Mouse (Mus musculus) mesoderm, embryonic 11.5 days (tissue): ENCODE measurements around the gene Gm10309.

ENCODE experiments used
- DNase-seq: peaks from one replicate; pipeline ENCODE4 v3.0.0-alpha.2; 2012; ENCODE audit warnings: low read depth, low spot score

Gene Gm10309

DNA sequence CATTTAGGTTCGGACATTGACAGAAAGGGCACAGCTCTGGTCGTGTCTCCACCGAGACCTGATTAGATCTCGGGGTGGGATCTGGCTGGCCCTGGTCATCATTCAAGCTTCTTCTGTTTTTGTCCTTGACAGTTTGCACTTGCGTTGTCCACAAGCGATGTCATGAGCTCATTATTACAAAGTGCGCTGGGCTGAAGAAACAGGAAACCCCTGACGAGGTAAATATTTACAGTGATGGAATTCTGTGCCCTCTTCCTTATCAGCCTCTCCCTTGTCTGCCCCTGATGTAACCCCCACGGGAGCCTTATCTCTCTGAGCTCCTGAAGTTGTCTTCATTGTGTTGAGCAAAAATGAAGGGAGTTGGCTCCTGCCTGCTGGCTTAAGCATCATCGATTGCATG is 28.4 kb downstream of the Gm10309 start:
- no peak for DNase-seq

DNA sequence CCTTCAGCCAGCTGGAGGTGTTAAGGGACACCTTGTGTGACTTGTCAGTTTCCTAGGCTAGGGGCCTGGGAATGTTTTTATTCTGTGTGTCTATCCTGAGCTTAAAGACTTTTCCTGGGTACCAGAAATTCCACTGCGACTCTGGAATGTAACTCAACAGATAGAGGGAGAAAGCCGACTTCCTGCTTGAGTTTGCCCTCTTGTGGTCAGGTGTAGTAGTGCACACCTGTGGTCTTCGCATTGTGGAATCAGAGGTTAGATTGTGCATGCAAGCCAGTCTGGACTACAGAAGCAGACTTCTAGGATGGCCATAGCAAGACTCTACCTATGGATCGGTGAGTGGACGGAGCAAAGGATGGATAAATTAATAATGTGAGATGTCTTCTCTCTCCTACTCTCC is 33.3 kb downstream of the Gm10309 start:
- DNase-seq: peak; percentile 47

DNA sequence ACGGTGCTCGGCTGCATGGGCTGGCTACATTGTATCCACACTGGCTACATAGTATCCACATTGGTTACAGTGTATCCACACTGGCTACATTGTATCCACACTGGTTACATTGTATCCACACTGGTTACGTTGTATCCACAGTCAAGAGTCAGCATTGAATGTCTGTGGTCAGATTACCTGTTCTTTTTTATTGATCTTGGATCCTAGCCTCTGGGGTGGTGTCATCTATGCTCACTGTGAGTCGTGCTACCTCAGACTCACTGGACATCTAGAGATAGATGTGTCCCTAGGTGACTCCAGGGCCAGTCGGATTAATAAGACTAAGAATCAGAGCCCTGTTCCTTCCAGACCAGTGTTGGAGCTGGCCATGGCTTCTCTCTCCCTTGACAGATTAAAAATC is 34.9 kb downstream of the Gm10309 start:
- no peak for DNase-seq

DNA sequence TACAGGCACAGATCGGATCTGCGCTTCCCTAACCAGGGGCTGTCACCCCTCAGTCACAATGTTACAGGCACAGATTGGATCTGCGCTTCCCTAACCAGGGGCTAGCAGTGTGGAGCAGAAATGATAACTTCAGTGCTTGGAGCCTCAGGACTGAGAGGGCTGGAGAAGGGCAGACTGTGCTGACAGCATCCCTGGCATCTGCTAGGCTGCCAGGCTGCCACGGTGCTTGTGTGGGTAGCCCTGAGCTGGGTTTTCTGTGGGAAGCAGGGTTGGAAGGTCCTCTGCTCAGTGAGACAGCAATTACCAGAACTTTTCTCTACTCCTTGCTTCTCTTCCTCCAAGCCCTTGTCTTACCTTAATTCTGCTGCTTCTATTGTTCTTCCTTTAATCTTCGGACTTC is 37.1 kb downstream of the Gm10309 start:
- no peak for DNase-seq

DNA sequence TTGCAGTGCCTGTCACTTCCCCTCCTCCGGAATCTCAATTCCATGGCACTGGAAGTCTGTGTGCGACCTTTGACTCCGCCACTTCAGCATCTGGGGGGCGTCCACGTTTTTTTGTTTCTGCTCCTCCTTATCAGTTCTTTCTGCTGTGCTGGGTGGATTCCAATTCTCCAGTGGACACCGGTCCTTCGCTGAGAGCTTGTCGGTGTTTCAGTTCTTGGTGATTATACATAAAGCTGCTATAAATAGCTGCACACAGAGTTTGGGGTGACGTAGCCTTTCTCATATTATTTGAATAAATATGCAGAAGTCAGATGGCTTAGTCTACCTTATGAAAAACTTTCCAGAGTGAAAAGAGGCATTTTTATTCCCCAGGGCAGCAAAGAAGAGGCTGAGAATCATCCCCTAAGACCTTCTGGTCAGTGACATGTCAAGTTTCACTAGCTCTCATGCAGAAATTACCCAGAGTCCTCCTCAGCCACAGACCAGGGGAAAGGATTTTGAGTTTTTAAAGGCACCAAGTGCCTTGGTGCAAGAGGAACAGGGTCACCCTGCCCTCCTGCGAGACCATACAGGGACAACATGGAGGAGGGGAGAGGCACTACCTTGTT is 37.6 kb downstream of the Gm10309 start:
- DNase-seq: no peak

DNA sequence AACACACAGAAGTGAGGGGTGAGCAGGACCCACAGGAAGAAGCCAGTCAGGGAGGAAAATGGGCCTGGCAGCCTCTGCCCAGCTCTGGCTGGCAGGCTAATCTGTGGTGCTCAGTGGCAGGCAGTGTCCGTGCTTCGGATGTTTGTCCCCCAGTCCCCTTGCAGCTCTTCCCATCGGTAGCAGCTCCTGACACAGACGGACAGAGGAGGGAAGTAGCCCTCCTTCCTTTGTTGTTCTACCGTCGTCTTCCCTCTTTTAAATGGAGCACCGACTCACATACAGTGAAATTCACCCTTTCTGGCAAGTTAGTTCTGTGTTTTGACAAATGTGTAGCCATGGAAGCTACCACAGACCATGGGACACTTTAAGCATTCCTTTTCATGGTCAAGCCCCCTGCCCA is 38.2 kb downstream of the Gm10309 start:
- DNase-seq: no peak

DNA sequence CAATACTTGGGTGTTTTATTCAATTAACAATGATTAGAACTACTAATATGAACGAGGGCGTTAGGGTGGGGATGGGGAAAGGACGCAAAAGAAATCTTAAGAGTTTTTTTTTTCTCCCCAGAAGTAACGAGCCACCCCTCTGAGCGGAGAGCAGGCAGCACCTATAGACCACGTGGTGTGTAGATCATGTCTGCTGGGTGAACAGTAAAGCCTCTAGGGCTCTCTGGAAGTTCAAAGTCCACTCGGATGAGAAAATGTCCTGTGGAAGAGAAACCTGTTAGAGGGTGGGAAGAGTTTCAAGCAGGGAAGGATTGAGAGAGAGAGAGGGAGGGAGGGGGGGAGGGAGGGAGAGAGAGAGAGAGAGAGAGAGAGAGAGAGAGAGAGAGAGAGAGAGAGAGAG is 38.6 kb downstream of the Gm10309 start:
- DNase-seq: no peak

DNA sequence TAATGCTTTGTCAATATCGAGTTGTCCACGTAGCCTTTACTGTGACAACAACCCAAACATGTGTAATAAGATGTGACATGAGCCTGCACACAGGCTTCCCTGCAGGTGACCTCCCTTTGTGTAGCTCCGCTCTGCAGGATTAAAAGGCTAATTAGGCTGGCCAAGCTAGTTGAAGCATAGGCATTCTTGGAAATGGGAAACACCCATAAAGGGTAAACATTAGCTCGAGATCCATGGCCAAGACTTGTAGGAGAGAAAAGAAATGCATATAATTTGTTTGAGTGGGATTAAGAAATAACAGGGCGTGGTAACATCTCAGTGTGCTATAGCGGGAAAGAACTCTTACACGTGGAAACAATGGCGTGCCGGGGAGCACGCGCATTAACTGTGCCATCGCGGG is 39.2 kb downstream of the Gm10309 start:
- DNase-seq: no peak

DNA sequence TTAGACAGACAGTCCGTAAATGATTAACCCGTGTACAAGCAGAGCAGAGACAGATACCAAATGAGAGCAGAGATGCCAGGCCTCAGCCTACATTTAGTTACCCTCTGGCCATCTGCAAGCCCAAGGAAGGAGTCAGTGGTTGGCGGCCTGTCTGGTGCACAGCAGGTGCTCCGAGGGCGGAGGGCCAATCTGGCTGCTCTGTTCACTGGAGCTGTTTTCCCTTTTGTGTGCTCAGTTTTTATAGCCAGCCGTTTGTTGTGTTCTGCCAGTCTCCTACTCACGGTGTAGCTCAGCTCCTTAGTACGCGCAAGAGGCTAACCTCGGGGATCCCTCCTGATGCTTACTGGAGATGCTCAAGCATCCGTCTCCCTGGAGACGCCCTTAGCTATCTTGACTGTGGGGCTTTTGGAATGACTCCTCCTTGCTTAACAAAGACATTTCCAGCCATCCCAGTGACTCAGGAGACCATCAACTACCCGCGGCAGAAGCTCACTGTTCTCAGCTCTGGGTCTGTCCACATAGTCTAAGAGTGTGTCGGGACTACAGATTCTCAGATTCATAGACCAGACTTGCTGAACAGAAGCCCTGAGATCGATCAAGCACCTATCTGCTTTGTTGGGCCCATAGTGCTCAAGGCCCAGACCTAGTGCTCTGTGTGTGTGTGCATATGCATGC is 40.2 kb downstream of the Gm10309 start:
- peak; percentile 46 for DNase-seq

DNA sequence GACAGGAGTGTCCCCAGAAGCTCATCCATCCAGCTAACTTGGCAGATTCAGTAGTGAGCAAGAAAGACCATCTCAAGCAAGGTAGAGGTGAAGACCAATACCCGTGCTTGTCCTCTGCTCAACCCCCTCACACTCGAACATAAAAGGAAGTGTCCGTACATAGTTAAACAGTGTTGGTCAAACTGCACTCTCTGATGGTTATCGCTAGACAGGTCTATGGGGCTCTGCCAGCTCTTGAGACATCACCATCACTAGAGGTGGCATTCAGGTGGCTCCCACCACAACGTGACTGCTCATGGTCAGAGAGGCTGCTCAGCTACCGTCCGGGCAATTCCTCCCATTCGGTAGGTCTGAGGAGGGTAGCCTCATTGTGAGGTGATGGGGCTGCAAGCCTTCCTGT is 40.8 kb downstream of the Gm10309 start:
- DNase-seq: no peak

DNA sequence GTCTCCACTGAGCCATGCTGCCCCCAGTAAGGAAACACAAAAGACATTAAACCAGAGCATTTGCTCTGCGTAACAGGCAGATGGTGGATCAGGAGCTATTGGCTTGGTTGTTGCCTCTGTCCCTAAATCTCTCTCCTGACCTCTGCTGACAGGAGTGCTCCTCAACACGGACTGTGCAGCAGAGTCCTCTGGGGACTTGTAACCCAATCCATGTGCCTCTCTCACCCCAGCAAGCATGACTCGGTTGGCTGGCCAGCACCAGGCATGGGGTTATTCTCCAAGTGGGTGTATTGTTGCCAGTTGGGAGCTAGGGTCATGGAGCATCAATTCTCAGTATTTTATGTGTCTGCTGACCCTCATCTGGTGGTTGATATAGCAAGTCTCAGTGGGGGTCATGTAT is 41.7 kb downstream of the Gm10309 start:
- DNase-seq: no peak

DNA sequence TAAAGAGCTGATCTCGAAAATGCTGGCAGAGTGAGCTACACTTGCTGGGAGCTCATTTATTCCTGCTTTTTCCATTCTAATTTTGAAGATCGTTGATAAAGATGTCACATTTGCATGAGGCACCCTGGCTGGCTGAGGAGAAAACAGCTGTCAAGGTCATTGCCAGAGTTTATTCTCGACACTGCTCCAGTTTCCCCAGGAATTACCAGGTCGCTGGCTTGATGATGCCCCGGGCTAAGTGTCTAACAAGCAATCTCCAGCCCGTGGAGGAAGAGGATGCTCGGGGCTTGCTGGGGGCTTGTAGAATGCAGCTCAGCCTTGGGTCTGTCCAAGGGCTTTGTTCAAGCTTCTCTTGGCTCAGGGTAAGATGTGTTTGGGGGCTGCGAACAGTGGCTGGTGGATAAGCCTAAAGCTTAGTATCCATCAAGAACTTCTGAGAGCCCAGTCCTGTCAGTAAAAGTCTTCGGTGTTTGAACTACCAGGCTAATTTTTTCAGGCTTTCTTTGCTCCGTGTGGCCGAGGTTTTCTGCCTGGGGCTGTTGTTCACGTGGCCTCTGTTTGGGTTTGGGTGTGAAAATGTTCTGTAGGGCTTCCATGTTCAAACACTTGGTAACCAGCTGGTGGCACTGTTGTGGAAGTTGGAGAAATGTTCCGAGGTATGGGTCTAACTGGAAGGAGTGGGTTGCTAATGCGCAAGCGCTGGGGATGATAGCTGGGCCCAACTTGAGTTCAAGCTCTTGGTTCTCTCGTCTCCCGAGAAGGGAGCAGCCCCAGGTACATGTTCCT is 44.2 kb downstream of the Gm10309 start:
- no peak for DNase-seq

DNA sequence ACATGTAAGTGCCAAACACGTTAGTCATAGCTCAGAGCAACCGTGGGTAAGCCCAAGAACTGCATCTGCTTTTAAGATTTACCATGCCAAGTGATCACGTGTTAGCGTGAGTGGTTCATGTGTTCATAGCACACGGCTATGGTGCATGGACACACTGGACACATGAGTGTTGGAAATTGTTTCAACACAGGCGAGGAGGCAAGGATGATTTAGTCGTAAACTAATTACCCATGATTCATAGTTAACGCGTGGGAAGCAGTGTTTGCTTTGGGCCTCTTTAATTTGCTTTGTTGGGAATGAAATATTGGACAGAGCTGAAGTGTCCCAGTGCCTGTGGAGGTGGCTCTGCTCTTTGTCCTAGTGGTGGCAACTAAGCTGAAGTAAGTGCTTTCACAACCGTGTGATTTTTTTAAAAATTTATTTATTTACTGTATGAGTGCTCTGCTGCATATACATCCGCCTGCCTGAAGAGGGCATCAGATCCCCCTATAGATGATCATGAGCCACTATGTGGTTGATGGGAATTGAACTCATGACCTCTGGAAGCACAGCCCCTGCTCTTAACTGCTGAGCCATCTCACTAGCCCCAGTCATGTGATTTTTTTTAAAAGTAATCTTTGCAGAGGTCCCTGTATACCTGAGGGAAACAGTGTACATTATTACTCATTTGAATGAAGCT is 46.6 kb downstream of the Gm10309 start:
- no peak for DNase-seq

DNA sequence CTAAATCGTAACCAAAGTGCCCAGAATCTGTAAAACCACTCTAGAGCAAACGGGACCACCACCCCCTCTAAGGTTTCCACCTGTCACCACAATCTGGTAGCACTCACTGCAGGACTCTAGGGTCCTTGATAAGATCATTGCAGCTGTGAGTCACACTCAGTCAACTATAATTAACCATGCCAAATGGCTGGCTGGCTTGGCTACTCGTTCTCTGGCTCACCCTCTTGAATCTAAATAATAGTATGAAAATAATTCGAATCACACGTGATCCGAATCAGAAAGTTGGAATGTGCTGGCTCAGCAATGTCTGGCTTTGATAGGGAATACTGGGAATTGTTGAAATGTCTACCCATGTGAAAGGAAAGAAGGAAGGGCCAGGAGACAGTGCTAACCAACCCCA is 48.5 kb downstream of the Gm10309 start:
- no peak for DNase-seq

DNA sequence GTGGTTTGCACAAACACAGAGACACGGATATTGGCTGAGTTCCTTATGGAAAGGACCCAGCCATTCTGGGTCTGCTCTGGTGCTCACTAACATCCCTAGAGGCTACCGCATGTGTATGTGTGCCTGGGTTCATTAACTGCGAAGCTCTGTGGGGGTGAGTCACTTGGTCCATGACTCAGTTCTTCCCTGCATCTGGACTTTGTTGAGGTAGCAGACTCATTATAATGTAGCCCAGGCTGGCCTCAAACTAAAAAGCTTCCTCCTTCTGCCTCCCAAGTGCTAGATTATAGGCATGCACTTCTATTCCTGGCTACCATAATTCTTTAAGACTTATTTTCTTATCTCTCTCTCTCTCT is 50.7 kb downstream of the Gm10309 start:
- DNase-seq: no peak

DNA sequence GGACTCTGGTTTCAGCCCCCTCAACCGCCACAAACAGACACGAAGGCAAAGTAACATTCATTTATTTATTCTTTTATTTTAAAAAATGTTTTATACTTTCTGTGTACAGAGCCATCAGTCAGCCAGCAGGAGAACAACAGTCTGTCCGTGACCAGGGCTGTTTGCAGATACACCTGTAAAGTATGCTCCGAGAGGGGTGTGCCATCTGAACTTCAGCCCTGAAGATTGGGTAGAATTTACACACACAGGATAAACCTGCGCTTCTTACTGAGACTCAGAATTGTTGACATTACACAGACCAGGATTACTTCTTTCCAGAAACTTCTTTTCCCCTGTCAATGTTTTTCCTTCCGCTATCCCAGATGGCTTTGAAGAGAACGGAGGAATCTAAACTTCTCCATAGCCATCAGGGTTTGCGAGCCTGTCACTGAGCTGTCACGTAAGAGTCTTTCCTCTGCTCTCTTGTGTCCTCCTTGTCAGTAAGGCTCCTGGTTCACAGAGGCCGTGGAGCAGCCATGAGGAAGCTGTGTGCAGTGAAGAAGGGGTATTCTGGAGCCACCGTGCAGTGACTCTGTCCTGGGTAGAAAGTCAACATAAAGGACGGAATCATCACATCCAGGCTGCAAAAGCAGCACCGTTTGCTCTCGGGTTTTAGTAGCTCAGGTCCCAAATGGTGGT is 51.2 kb downstream of the Gm10309 start:
- DNase-seq: no peak

DNA sequence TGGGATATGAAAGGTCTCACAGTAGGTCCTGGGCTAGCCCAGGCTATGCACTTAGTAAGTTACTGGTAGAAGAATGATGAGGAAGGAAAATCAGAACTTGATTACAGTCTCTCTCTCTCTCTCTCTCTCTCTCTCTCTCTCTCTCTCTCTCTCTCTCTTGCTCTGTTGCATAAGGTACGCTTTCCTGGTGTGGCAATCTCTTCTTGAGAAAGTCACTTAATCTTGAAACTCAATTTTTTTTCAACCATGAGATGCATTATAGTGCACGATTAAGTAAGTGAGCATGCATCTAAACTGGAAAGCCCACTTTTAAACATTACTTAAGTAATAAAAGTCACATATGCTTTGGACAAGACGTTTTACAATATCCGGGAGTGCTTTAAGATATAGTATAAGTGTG is 52.1 kb downstream of the Gm10309 start:
- no peak for DNase-seq
